Mouse (Mus musculus) kidney, embryonic 16.5 days (tissue): Measurements from ENCODE around the gene Card11. TPM values are rescaled to one million over a fixed set of nuclear protein-coding genes. Genes with fewer than 3 reads are reported as not detected.

Experiments used
- ATAC-seq: fragments of 200-750 bp; cut with Nextera tagmentation; 2 replicates; pipeline ENCODE4 v1.8.0; 2017; ENCODE audit warnings: moderate TSS enrichment; ENCODE audit not compliant: low FRiP score, low TSS enrichment
- H3K27ac ChIP-seq: fragments of 300-500 bp; sonication (generic); 2 replicates; pipeline ENCODE4 v1.5.1; 2014; ENCODE audit warnings: low read length
- H3K27me3 ChIP-seq: fragments of 300-500 bp; sonication (generic); 2 replicates; pipeline ENCODE4 v1.6.1; 2014; ENCODE audit warnings: low read length, control low read depth, mixed read lengths; ENCODE audit not compliant: insufficient read depth
- H3K36me3 ChIP-seq: fragments of 300-500 bp; sonication (generic); 2 replicates; pipeline ENCODE4 v1.6.1; 2014; ENCODE audit warnings: low read length, control low read depth, mixed read lengths; ENCODE audit not compliant: insufficient read depth
- H3K4me1 ChIP-seq: fragments of 300-500 bp; sonication (generic); 2 replicates; pipeline ENCODE4 v1.6.1; 2014; ENCODE audit warnings: low read length, control low read depth, mixed read lengths; ENCODE audit not compliant: insufficient read depth
- H3K4me2 ChIP-seq: fragments of 300-500 bp; sonication (generic); replicated peaks from 2 replicates; pipeline ENCODE4 v1.6.1; 2014; ENCODE audit warnings: low read depth, low read length
- H3K4me3 ChIP-seq: fragments of 300-500 bp; sonication (generic); 2 replicates; pipeline ENCODE4 v1.5.1; 2014; ENCODE audit warnings: mild to moderate bottlenecking, low read length
- H3K9ac ChIP-seq: fragments of 300-500 bp; sonication (generic); replicated peaks from 2 replicates; pipeline ENCODE4 v1.6.1; 2014; ENCODE audit warnings: low read length
- H3K9me3 ChIP-seq: fragments of 300-500 bp; sonication (generic); 2 replicates; pipeline ENCODE4 v1.6.1; 2016; ENCODE audit warnings: low read length, control low read depth
- WGBS: fragments of 180-500 bp; shearing (Covaris S2); extraction: QIAGEN DNeasy Blood & Tissue Kit; methylation state at CpG from one replicate; pipeline ENCODE4 v1.1.7; 2014; 5-methylcytosine and 5-hydroxymethylcytosine counted together
- microRNA-seq: library from miRNA; unstranded; fragments of <30 nt; microRNA quantifications from one replicate; pipeline ENCODE4, GENCODE M21; 2016
- polyA plus RNA-seq: library from polyadenylated mRNA; unstranded; fragments of >200 nt; fragmentation: Nextera tagmentation; extraction: Ambion mirVana; gene quantifications from 2 replicates; pipeline ENCODE4 v1.2.1, GENCODE M21; 2015

Gene Card11
- polyA plus RNA-seq, 1 experiment from 2014 or later, result 0.27 TPM

DNA sequence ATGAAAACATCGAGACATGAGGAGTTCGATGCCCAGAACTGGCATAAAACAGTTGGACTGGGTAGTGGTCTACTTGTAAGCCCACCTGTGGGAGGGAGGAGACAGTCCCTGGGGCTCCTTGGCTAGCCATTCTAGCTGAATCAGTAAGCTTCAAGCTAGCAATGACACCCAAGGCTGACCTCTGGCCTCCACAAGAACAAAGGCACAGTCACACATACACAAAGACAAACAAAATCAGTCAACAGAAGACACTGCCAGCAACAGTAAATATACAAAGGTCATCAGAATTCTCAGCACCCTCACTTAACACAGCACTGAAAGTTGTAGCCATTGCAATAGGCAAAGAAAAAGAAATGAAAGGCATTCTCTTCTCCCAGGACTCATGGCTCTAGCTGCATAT, 177.0 kb downstream of the Card11 start:
- Histone ChIP-seq H3K36me3 (no peaks in the 10 kb centered on the region), H3K4me2 (no peak overlapping the region), H3K4me1 (peaks cover 46% of the 10 kb centered on the region), H3K27me3 (no peaks in the 10 kb centered on the region), H3K9me3 (no peaks in the 10 kb centered on the region), H3K27ac (no peak overlapping the region), H3K9ac (no peak overlapping the region), H3K4me3 (no peak overlapping the region)
- ATAC-seq, result no peak
- 93% methylated on average over 2 of the region's 2 CpGs for WGBS

Small RNA genes within 50 kb of the gene (microRNA-seq; reads per million reads assigned to microRNA genes)
- not detected for gene Gm44385

Other genes starting within 250 kb of the Card11 start
- 9.6 and 10.0 TPM in 2 replicates for gene Gna12, start 170.2 kb downstream of the Card11 start, polyA plus RNA-seq
- 4.0 and 4.5 TPM in 2 replicates for gene Sdk1, start 240.9 kb upstream of the Card11 start, polyA plus RNA-seq